Mouse (Mus musculus) spleen, adult 2 months (tissue): ENCODE results near the gene Ablim1. TPM values are rescaled to one million over a fixed set of nuclear protein-coding genes. Genes with fewer than 3 reads are reported as not detected.
A peak's percentile ranks its signal among the peaks of the same experiment; 100 is the strongest.

Source experiments
- DNase-seq, 2 experiments: peaks; one replicate each; pipeline versions ENCODE4 v3.0.0 to v3.0.0-alpha.2; 2012 to 2021; ENCODE audit warnings: low spot score in 2 of 2, low read depth in 1 of 2
- H3K27ac ChIP-seq: fragments of 200-500 bp; 2 replicates; pipeline ENCODE4 v1.5.1; 2012; ENCODE audit warnings: low read length, inconsistent platforms; ENCODE audit not compliant: insufficient read depth
- H3K27me3 ChIP-seq: fragments of 200-500 bp; 2 replicates; pipeline ENCODE4 v1.6.1; 2012; ENCODE audit warnings: mild to moderate bottlenecking, moderate library complexity, low read length, inconsistent platforms; ENCODE audit not compliant: control insufficient read depth, insufficient read depth
- H3K36me3 ChIP-seq: fragments of 200-500 bp; 2 replicates; pipeline ENCODE4 v1.6.1; 2012; ENCODE audit warnings: mild to moderate bottlenecking, low read length, inconsistent platforms; ENCODE audit not compliant: control insufficient read depth, insufficient read depth
- H3K4me1 ChIP-seq: fragments of 200-500 bp; 2 replicates; pipeline ENCODE4 v1.6.1; 2011; ENCODE audit warnings: inconsistent platforms; ENCODE audit not compliant: control insufficient read depth, insufficient read depth, insufficient read length
- H3K4me3 ChIP-seq: fragments of 200-500 bp; 2 replicates; pipeline ENCODE4 v1.5.1; 2011; ENCODE audit warnings: mild to moderate bottlenecking, inconsistent platforms; ENCODE audit not compliant: insufficient read depth, insufficient read length; ENCODE audit errors: extremely low read depth
- CTCF ChIP-seq: fragments of 200-500 bp; IDR thresholded peaks from 2 replicates; pipeline ENCODE4 v1.5.1; 2011; ENCODE audit warnings: mild to moderate bottlenecking, inconsistent platforms; ENCODE audit not compliant: insufficient read depth, insufficient read length, insufficient replicate concordance; ENCODE audit errors: extremely low read depth
- POLR2A ChIP-seq: fragments of 200-500 bp; IDR thresholded peaks from 2 replicates; pipeline ENCODE4 v1.6.1; 2011; ENCODE audit warnings: low read depth, low read length, inconsistent platforms
- WGBS: fragments of 180-500 bp; shearing (Covaris S2); methylation state at CpG from one replicate; pipeline ENCODE4 v1.1.7; 2018; 5-methylcytosine and 5-hydroxymethylcytosine counted together
- polyA plus RNA-seq: library from polyadenylated mRNA; depleted of rRNA; stranded (reverse); fragments of >200 nt; gene quantifications from 2 replicates; pipeline ENCODE4 v1.2.3, GENCODE M21; 2012

The Ablim1 gene
- polyA plus RNA-seq, 1 experiment, result 53.8 TPM

- DNase-seq, result no peak
These were observed 163.2 kb downstream of the Ablim1 start for GRCm38 (mm10) chr19:57151504-57151903.

GRCm38 (mm10) chr19:57150275-57150674, 164.4 kb downstream of the Ablim1 start:
- no peaks in the 10 kb centered on the region for H3K4me1 ChIP-seq
- DNase-seq, result peak in 1 of 2 experiments; percentile 32
- 15% methylated on average over 1 of the region's 1 CpGs for WGBS
- H3K36me3 ChIP-seq, result no peaks in the 10 kb centered on the region
- H3K4me3 ChIP-seq, result no peak overlapping the region
- TF ChIP-seq CTCF (peak; percentile 45; the same call in 1 of the 2 replicates), POLR2A (no peak)
- no peak overlapping the region for H3K27ac ChIP-seq
- H3K27me3 ChIP-seq, result no peaks in the 10 kb centered on the region

More at GRCm38 (mm10) chr19:57151504-57151903, 163.2 kb downstream of the Ablim1 start:
- Histone ChIP-seq H3K27me3 (no peaks in the 10 kb centered on the region), H3K27ac (no peak overlapping the region), H3K4me1 (no peaks in the 10 kb centered on the region), H3K4me3 (no peak overlapping the region), H3K36me3 (no peaks in the 10 kb centered on the region)
- TF ChIP-seq CTCF, result no peak
- TF ChIP-seq POLR2A, result no peak
- 84% methylated on average over 9 of the region's 9 CpGs for WGBS

GRCm38 (mm10) chr19:57147746-57148145, 167.0 kb downstream of the Ablim1 start:
- Histone ChIP-seq H3K4me3 (no peak overlapping the region), H3K4me1 (no peaks in the 10 kb centered on the region), H3K27me3 (no peaks in the 10 kb centered on the region), H3K27ac (no peak overlapping the region), H3K36me3 (no peaks in the 10 kb centered on the region)
- TF ChIP-seq CTCF (no peak), POLR2A (no peak)
- 19% methylated on average over 6 of the region's 6 CpGs for WGBS
- no peak for DNase-seq

- no peaks in the 10 kb centered on the region for H3K27me3 ChIP-seq
- no peaks in the 10 kb centered on the region for H3K4me1 ChIP-seq
- DNase-seq, result no peak
- WGBS, result 84% methylated on average over 6 of the region's 6 CpGs
- H3K36me3 ChIP-seq, result no peaks in the 10 kb centered on the region
- no peak overlapping the region for H3K4me3 ChIP-seq
- no peak overlapping the region for H3K27ac ChIP-seq
- TF ChIP-seq CTCF (no peak), POLR2A (no peak)
These were observed 167.8 kb downstream of the Ablim1 start for GRCm38 (mm10) chr19:57146936-57147335.

GRCm38 (mm10) chr19:57143646-57144045, 171.1 kb downstream of the Ablim1 start:
- Histone ChIP-seq H3K36me3 (no peaks in the 10 kb centered on the region), H3K27me3 (no peaks in the 10 kb centered on the region), H3K4me1 (no peaks in the 10 kb centered on the region), H3K4me3 (no peak overlapping the region), H3K27ac (no peak overlapping the region)
- 78% methylated on average over 3 of the region's 3 CpGs for WGBS
- DNase-seq, result no peak
- no peak for TF ChIP-seq POLR2A

GRCm38 (mm10) chr19:57141756-57142461, 172.8 kb downstream of the Ablim1 start:
- 87% methylated on average over 10 of the region's 10 CpGs for WGBS
- no peak for DNase-seq
- H3K4me3 ChIP-seq, result no peak overlapping the region
- H3K27ac ChIP-seq, result no peak overlapping the region
- no peak for TF ChIP-seq POLR2A
- no peak for TF ChIP-seq CTCF
- no peaks in the 10 kb centered on the region for H3K36me3 ChIP-seq
- no peaks in the 10 kb centered on the region for H3K4me1 ChIP-seq
- no peaks in the 10 kb centered on the region for H3K27me3 ChIP-seq

- Histone ChIP-seq H3K4me1 (peaks cover under 1% of the 10 kb centered on the region; the same call in 1 of the 2 replicates), H3K27ac (no peak overlapping the region), H3K4me3 (no peak overlapping the region), H3K36me3 (no peaks in the 10 kb centered on the region), H3K27me3 (no peaks in the 10 kb centered on the region)
- 81% methylated on average over 1 of the region's 1 CpGs for WGBS
- TF ChIP-seq POLR2A (no peak), CTCF (no peak)
- no peak for DNase-seq
These were observed 173.8 kb downstream of the Ablim1 start for GRCm38 (mm10) chr19:57140874-57141273.
